Mouse (Mus musculus) forebrain, embryonic 11.5 days (tissue): Measurements from ENCODE around the gene Mtg2. TPM values are rescaled to one million over a fixed set of nuclear protein-coding genes. Genes with fewer than 3 reads are reported as not detected.

ENCODE experiments used
- ATAC-seq: fragments of 200-750 bp; cut with Nextera tagmentation; replicated peaks from 2 replicates; pipeline ENCODE4 v1.8.0; 2017; ENCODE audit warnings: moderate TSS enrichment; ENCODE audit not compliant: low FRiP score
- DNase-seq: peaks from one replicate; pipeline ENCODE4 v3.0.0-alpha.2; 2017; ENCODE audit warnings: low spot score
- H3K27ac ChIP-seq: fragments of 300-500 bp; sonication (generic); 2 replicates; pipeline ENCODE4 v1.5.1; 2014; ENCODE audit warnings: low read depth, low read length
- H3K27me3 ChIP-seq: fragments of 300-500 bp; sonication (generic); 2 replicates; pipeline ENCODE4 v1.6.1; 2014; ENCODE audit warnings: mild to moderate bottlenecking, low read length, mixed read lengths; ENCODE audit not compliant: control insufficient read depth, insufficient read depth
- H3K36me3 ChIP-seq: fragments of 300-500 bp; sonication (generic); 2 replicates; pipeline ENCODE4 v1.6.1; 2014; ENCODE audit warnings: mild to moderate bottlenecking, low read length, moderate library complexity, mixed read lengths; ENCODE audit not compliant: control insufficient read depth, insufficient read depth
- H3K4me1 ChIP-seq: fragments of 300-500 bp; sonication (generic); replicated peaks from 2 replicates; pipeline ENCODE4 v1.6.1; 2014; ENCODE audit warnings: low read length, mixed read lengths; ENCODE audit not compliant: control insufficient read depth, insufficient read depth
- H3K4me2 ChIP-seq: fragments of 300-500 bp; sonication (generic); 2 replicates; pipeline ENCODE4 v1.6.1; 2014; ENCODE audit warnings: low read depth, mild to moderate bottlenecking, low read length, moderate library complexity, mixed read lengths; ENCODE audit not compliant: severe bottlenecking
- H3K4me3 ChIP-seq: fragments of 300-500 bp; sonication (generic); 2 replicates; pipeline ENCODE4 v1.5.1; 2014; ENCODE audit warnings: low read depth, low read length
- H3K9ac ChIP-seq: fragments of 300-500 bp; sonication (generic); 2 replicates; pipeline ENCODE4 v1.6.1; 2014; ENCODE audit warnings: low read length
- H3K9me3 ChIP-seq: fragments of 300-500 bp; sonication (generic); 2 replicates; pipeline ENCODE4 v1.6.1; 2016; ENCODE audit warnings: low read length, mixed read lengths; ENCODE audit not compliant: control insufficient read depth
- WGBS: fragments of 180-500 bp; shearing (Covaris S2); extraction: QIAGEN DNeasy Blood & Tissue Kit; methylation state at CpG from one replicate; pipeline ENCODE4 v1.1.7; 2014; 5-methylcytosine and 5-hydroxymethylcytosine counted together
- polyA plus RNA-seq: library from polyadenylated mRNA; unstranded; fragments of >200 nt; fragmentation: Nextera tagmentation; extraction: Ambion mirVana; gene quantifications from 2 replicates; pipeline ENCODE4 v1.2.1, GENCODE M21; 2014

Gene Mtg2
- polyA plus RNA-seq, 1 experiment from 2014 or later = 32.3 TPM

GRCm38 (mm10) chr2:180117485-180118194 lies 47.3 kb downstream of the Mtg2 start:
- H3K4me2 ChIP-seq = peak overlapping the region; percentile 68
- ATAC-seq (peak; percentile 71), DNase-seq (peak; percentile 84)
- H3K9me3 ChIP-seq = no peaks in the 10 kb centered on the region
- peak overlapping the region; percentile 13; the same call in 1 of the 2 replicates for H3K4me3 ChIP-seq
- H3K27me3 ChIP-seq = no peaks in the 10 kb centered on the region
- WGBS = 7% methylated on average over 13 of the region's 13 CpGs
- H3K36me3 ChIP-seq = no peaks in the 10 kb centered on the region
- H3K27ac ChIP-seq = peak overlapping the region; percentile 88
- peak overlapping the region; percentile 49 for H3K9ac ChIP-seq
- peaks cover 21% of the 10 kb centered on the region for H3K4me1 ChIP-seq

- peak within 1 kb of the TSS; percentile 88 for H3K27ac ChIP-seq
- DNase-seq (peak; percentile 100), ATAC-seq (peak; percentile 97)
- H3K4me3 ChIP-seq = peak within 1 kb of the TSS; percentile 83
- under 1% methylated on average over 53 of the region's 55 CpGs for WGBS
- H3K27me3 ChIP-seq = no peaks in the 10 kb centered on the region
- peaks cover 21% of the 10 kb centered on the region for H3K4me1 ChIP-seq
- H3K9me3 ChIP-seq = no peaks in the 10 kb centered on the region
- peak within 1 kb of the TSS; percentile 94 for H3K4me2 ChIP-seq
- H3K36me3 ChIP-seq = no peaks in the 10 kb centered on the region
- peak within 1 kb of the TSS; percentile 78 for H3K9ac ChIP-seq
Measured at GRCm38 (mm10) chr2:180118661-180119438, 48.5 kb downstream of the Mtg2 start, which contains the start of gene Osbpl2. Gene Osbpl2, plus strand, starts transcription at chr2:180119306.

GRCm38 (mm10) chr2:180119439-180120291 lies 49.3 kb downstream of the Mtg2 start:
- WGBS = 1% methylated on average over 52 of the region's 68 CpGs
- no peaks in the 10 kb centered on the region for H3K9me3 ChIP-seq
- ATAC-seq = peak; percentile 4; the same call in 1 of the 2 replicates
- peak overlapping the region; percentile 94 for H3K4me2 ChIP-seq
- H3K27ac ChIP-seq = no peak overlapping the region
- H3K4me1 ChIP-seq = peaks cover 21% of the 10 kb centered on the region
- no peaks in the 10 kb centered on the region for H3K36me3 ChIP-seq
- no peak for DNase-seq
- peak overlapping the region; percentile 78 for H3K9ac ChIP-seq
- peak overlapping the region; percentile 83 for H3K4me3 ChIP-seq
- H3K27me3 ChIP-seq = no peaks in the 10 kb centered on the region

- 81% methylated on average over 5 of the region's 5 CpGs for WGBS
- Histone ChIP-seq H3K36me3 (no peaks in the 10 kb centered on the region), H3K27me3 (no peaks in the 10 kb centered on the region), H3K27ac (no peak overlapping the region), H3K9me3 (no peaks in the 10 kb centered on the region), H3K9ac (peak overlapping the region; percentile 78; the same call in 1 of the 2 replicates), H3K4me3 (peak overlapping the region; percentile 83), H3K4me1 (peaks cover 21% of the 10 kb centered on the region), H3K4me2 (peak overlapping the region; percentile 94; the same call in 1 of the 2 replicates)
- no peak for DNase-seq
- ATAC-seq = no peak
Measured at GRCm38 (mm10) chr2:180120292-180120761, 49.9 kb downstream of the Mtg2 start.

GRCm38 (mm10) chr2:180124192-180124591 lies 53.8 kb downstream of the Mtg2 start:
- Histone ChIP-seq H3K4me1 (peaks cover 7% of the 10 kb centered on the region; the same call in 1 of the 2 replicates), H3K9ac (no peak overlapping the region), H3K36me3 (no peaks in the 10 kb centered on the region), H3K4me2 (no peak overlapping the region), H3K27ac (no peak overlapping the region), H3K4me3 (no peak overlapping the region), H3K27me3 (no peaks in the 10 kb centered on the region), H3K9me3 (no peaks in the 10 kb centered on the region)
- ATAC-seq (no peak), DNase-seq (no peak)
- WGBS = 81% methylated on average over 2 of the region's 2 CpGs

GRCm38 (mm10) chr2:180126195-180126594 lies 55.8 kb downstream of the Mtg2 start:
- no peak for ATAC-seq
- H3K27ac ChIP-seq = no peak overlapping the region

GRCm38 (mm10) chr2:180127675-180128074 lies 57.3 kb downstream of the Mtg2 start:
- ATAC-seq = no peak

More at GRCm38 (mm10) chr2:180126195-180126594, 55.8 kb downstream of the Mtg2 start:
- no peak for DNase-seq
- no peak overlapping the region for H3K4me3 ChIP-seq
- H3K9me3 ChIP-seq = no peaks in the 10 kb centered on the region
- 16% methylated on average over 4 of the region's 4 CpGs for WGBS
- peaks cover 3% of the 10 kb centered on the region; the same call in 1 of the 2 replicates for H3K4me1 ChIP-seq
- no peak overlapping the region for H3K4me2 ChIP-seq
- no peaks in the 10 kb centered on the region for H3K27me3 ChIP-seq
- no peaks in the 10 kb centered on the region for H3K36me3 ChIP-seq
- 0 out of 2 replicates have a peak overlapping the region, but pooled peaks have one; percentile 3 for H3K9ac ChIP-seq

GRCm38 (mm10) chr2:180133231-180133630 lies 62.8 kb downstream of the Mtg2 start:
- Histone ChIP-seq H3K27me3 (no peaks in the 10 kb centered on the region), H3K36me3 (no peaks in the 10 kb centered on the region), H3K4me1 (no peaks in the 10 kb centered on the region), H3K4me2 (no peak overlapping the region), H3K4me3 (no peak overlapping the region), H3K9ac (no peak overlapping the region), H3K9me3 (no peaks in the 10 kb centered on the region), H3K27ac (no peak overlapping the region)
- WGBS = 95% methylated on average over 4 of the region's 4 CpGs
- ATAC-seq = no peak
- DNase-seq = no peak

More at GRCm38 (mm10) chr2:180127675-180128074, 57.3 kb downstream of the Mtg2 start:
- no peak overlapping the region for H3K27ac ChIP-seq
- no peaks in the 10 kb centered on the region for H3K36me3 ChIP-seq
- no peaks in the 10 kb centered on the region for H3K27me3 ChIP-seq
- DNase-seq = no peak
- H3K4me1 ChIP-seq = peaks cover 3% of the 10 kb centered on the region; the same call in 1 of the 2 replicates
- H3K4me3 ChIP-seq = no peak overlapping the region
- H3K9me3 ChIP-seq = no peaks in the 10 kb centered on the region
- H3K4me2 ChIP-seq = no peak overlapping the region
- H3K9ac ChIP-seq = no peak overlapping the region
- 63% methylated on average over 1 of the region's 1 CpGs for WGBS
